Mouse (Mus musculus): ENCODE data around the gene Hddc2. TPM values are rescaled to one million over a fixed set of nuclear protein-coding genes. Genes with fewer than 3 reads are reported as not detected.
"Not testable (repeated sequence)": the region's sequence is repeated elsewhere in the genome, so short reads cannot be mapped to it uniquely, and the experiment has no call there.

Gene Hddc2
- polyA plus RNA-seq, 1 experiment = 12.5 TPM

GRCm38 (mm10) chr10:31346401-31346800 lies 33.2 kb downstream of the Hddc2 start:
- no peaks in the 10 kb centered on the region for H3K27me3 ChIP-seq (ENCODE audit: control insufficient read depth, insufficient read depth, low read length)
- no peaks in the 10 kb centered on the region for H3K4me1 ChIP-seq (replicated peaks; ENCODE audit: control insufficient read depth, insufficient read depth, low read length)
- H3K36me3 ChIP-seq (ENCODE audit: control insufficient read depth, insufficient read depth, low read length) = no peaks in the 10 kb centered on the region
- DNase-seq = no peak
- no peak overlapping the region for H3K4me3 ChIP-seq (ENCODE audit: control insufficient read depth, insufficient read depth, low read length)
- H3K27ac ChIP-seq (ENCODE audit: control insufficient read depth, insufficient read depth, low read length) = no peak overlapping the region
- WGBS = 90% methylated on average over 8 of the region's 8 CpGs
- TF ChIP-seq CTCF (IDR thresholded peaks at IDR 0.05; ENCODE audit: borderline replicate concordance, control insufficient read depth, extremely low read depth, insufficient read depth, low read length, poor library complexity) (no peak), POLR2A (IDR thresholded peaks at IDR 0.05; ENCODE audit: control insufficient read depth, extremely low read depth, insufficient read depth, low read length, poor library complexity) (no peak)

DNA sequence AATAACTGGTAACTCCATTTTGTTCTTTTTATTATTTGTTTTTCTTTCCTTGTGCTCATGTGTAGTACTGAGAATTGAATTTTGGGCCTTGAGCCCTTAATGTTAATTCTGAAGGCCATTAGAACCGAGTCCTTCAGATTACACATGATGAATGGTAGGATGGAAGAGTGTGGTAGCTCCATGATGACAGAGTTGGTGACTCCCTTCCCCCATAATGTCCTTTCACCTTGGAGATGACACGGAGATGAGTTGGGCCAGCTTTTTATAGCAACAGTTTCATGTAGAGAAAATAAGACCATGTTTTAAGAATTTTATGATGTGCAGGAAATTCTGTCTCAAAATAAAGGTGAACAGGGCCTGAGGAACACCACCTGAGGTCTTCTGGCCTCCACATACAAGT lies 37.9 kb downstream of the Hddc2 start:
- Histone ChIP-seq H3K4me3 (ENCODE audit: control insufficient read depth, insufficient read depth, low read length) (no peak overlapping the region), H3K36me3 (ENCODE audit: control insufficient read depth, insufficient read depth, low read length) (no peaks in the 10 kb centered on the region), H3K27ac (ENCODE audit: control insufficient read depth, insufficient read depth, low read length) (no peak overlapping the region), H3K4me1 (replicated peaks; ENCODE audit: control insufficient read depth, insufficient read depth, low read length) (no peaks in the 10 kb centered on the region), H3K27me3 (ENCODE audit: control insufficient read depth, insufficient read depth, low read length) (no peaks in the 10 kb centered on the region)
- no peak for DNase-seq
- TF ChIP-seq POLR2A (IDR thresholded peaks at IDR 0.05; ENCODE audit: control insufficient read depth, extremely low read depth, insufficient read depth, low read length, poor library complexity) (no peak), CTCF (IDR thresholded peaks at IDR 0.05; ENCODE audit: borderline replicate concordance, control insufficient read depth, extremely low read depth, insufficient read depth, low read length, poor library complexity) (no peak)
- 93% methylated on average over 2 of the region's 2 CpGs for WGBS

DNA sequence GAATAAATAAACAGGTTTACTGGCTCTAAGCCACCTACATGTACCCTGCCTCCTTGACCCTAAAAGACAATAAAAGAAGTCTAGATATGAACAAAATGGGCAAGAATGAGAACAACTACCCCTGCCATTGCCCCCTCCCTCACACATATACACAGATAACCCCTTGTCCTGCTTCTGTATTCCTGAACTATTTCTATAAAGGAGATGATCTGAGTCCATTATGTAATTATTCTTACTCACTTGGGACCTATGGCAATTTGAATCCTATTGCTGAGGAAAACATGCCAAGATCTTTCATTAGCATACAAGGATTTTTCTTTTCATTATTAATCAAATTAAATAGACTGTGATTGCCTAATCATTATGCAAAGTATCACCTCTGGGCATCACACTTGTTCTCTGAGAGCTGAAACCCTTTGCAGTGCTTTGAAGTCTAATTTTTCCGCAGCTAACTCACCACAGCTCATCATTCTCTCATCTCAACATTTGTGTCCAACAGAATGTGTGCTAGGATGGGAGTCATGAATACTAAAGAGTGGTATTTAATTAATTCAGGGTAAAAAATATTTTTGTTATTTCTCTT lies 39.8 kb downstream of the Hddc2 start:
- Histone ChIP-seq H3K4me1 (replicated peaks; ENCODE audit: control insufficient read depth, insufficient read depth, low read length) (no peaks in the 10 kb centered on the region), H3K27me3 (ENCODE audit: control insufficient read depth, insufficient read depth, low read length) (no peaks in the 10 kb centered on the region), H3K4me3 (ENCODE audit: control insufficient read depth, insufficient read depth, low read length) (no peak overlapping the region), H3K36me3 (ENCODE audit: control insufficient read depth, insufficient read depth, low read length) (no peaks in the 10 kb centered on the region), H3K27ac (ENCODE audit: control insufficient read depth, insufficient read depth, low read length) (no peak overlapping the region)
- TF ChIP-seq POLR2A (IDR thresholded peaks at IDR 0.05; ENCODE audit: control insufficient read depth, extremely low read depth, insufficient read depth, low read length, poor library complexity) (no peak), CTCF (IDR thresholded peaks at IDR 0.05; ENCODE audit: borderline replicate concordance, control insufficient read depth, extremely low read depth, insufficient read depth, low read length, poor library complexity) (no peak)
- DNase-seq = no peak
- WGBS = 95% methylated on average over 1 of the region's 1 CpGs

- no peaks in the 10 kb centered on the region for H3K4me1 ChIP-seq (replicated peaks; ENCODE audit: control insufficient read depth, insufficient read depth, low read length)
- 89% methylated on average over 2 of the region's 2 CpGs for WGBS
- no peak overlapping the region for H3K4me3 ChIP-seq (ENCODE audit: control insufficient read depth, insufficient read depth, low read length)
- no peak overlapping the region for H3K27ac ChIP-seq (ENCODE audit: control insufficient read depth, insufficient read depth, low read length)
- H3K27me3 ChIP-seq (ENCODE audit: control insufficient read depth, insufficient read depth, low read length) = no peaks in the 10 kb centered on the region
- DNase-seq = no peak
- no peak for TF ChIP-seq POLR2A (IDR thresholded peaks at IDR 0.05; ENCODE audit: control insufficient read depth, extremely low read depth, insufficient read depth, low read length, poor library complexity)
- TF ChIP-seq CTCF (IDR thresholded peaks at IDR 0.05; ENCODE audit: borderline replicate concordance, control insufficient read depth, extremely low read depth, insufficient read depth, low read length, poor library complexity) = no peak
- no peaks in the 10 kb centered on the region for H3K36me3 ChIP-seq (ENCODE audit: control insufficient read depth, insufficient read depth, low read length)
These were observed 41.0 kb downstream of the Hddc2 start for GRCm38 (mm10) chr10:31354141-31354540.

DNA sequence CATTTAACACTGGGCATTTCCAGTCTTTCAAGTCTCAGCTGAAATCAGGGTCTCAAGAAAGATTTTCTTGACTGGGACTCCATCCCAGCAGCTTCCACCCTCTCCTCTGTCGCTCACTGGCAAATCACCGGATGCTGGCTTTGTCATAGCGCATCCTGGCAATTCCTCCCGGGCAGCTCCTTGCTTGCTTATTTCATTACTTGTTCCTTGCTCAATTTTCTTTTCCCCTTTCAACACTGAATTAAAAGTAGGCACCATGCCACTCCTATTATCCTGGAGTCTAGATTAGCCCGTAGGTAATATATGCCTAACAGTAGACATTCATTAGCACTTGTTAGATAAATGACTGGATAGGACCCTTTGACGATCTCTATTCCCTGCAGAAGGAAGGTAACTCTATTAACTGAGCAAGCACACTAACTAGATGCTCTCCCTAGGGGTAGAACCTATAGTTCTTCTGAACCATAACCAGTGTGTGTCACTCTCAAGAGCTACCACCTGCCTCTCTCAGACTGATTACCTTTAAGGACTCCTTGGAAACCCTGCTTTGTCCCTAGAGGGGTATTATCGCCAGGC lies 41.8 kb downstream of the Hddc2 start:
- H3K4me1 ChIP-seq (replicated peaks; ENCODE audit: control insufficient read depth, insufficient read depth, low read length) = no peaks in the 10 kb centered on the region
- 87% methylated on average over 7 of the region's 7 CpGs for WGBS
- H3K36me3 ChIP-seq (ENCODE audit: control insufficient read depth, insufficient read depth, low read length) = no peaks in the 10 kb centered on the region
- no peak for TF ChIP-seq POLR2A (IDR thresholded peaks at IDR 0.05; ENCODE audit: control insufficient read depth, extremely low read depth, insufficient read depth, low read length, poor library complexity)
- no peak for TF ChIP-seq CTCF (IDR thresholded peaks at IDR 0.05; ENCODE audit: borderline replicate concordance, control insufficient read depth, extremely low read depth, insufficient read depth, low read length, poor library complexity)
- H3K4me3 ChIP-seq (ENCODE audit: control insufficient read depth, insufficient read depth, low read length) = no peak overlapping the region
- no peaks in the 10 kb centered on the region for H3K27me3 ChIP-seq (ENCODE audit: control insufficient read depth, insufficient read depth, low read length)
- H3K27ac ChIP-seq (ENCODE audit: control insufficient read depth, insufficient read depth, low read length) = no peak overlapping the region
- no peak for DNase-seq

- DNase-seq = no peak
- TF ChIP-seq CTCF (IDR thresholded peaks at IDR 0.05; ENCODE audit: borderline replicate concordance, control insufficient read depth, extremely low read depth, insufficient read depth, low read length, poor library complexity) (no peak), POLR2A (IDR thresholded peaks at IDR 0.05; ENCODE audit: control insufficient read depth, extremely low read depth, insufficient read depth, low read length, poor library complexity) (no peak)
- Histone ChIP-seq H3K4me1 (replicated peaks; ENCODE audit: control insufficient read depth, insufficient read depth, low read length) (no peaks in the 10 kb centered on the region), H3K36me3 (ENCODE audit: control insufficient read depth, insufficient read depth, low read length) (no peaks in the 10 kb centered on the region), H3K4me3 (ENCODE audit: control insufficient read depth, insufficient read depth, low read length) (no peak overlapping the region), H3K27me3 (ENCODE audit: control insufficient read depth, insufficient read depth, low read length) (no peaks in the 10 kb centered on the region), H3K27ac (ENCODE audit: control insufficient read depth, insufficient read depth, low read length) (no peak overlapping the region)
- WGBS = 84% methylated on average over 4 of the region's 4 CpGs
These were observed 46.6 kb downstream of the Hddc2 start for GRCm38 (mm10) chr10:31359749-31360148.

DNA sequence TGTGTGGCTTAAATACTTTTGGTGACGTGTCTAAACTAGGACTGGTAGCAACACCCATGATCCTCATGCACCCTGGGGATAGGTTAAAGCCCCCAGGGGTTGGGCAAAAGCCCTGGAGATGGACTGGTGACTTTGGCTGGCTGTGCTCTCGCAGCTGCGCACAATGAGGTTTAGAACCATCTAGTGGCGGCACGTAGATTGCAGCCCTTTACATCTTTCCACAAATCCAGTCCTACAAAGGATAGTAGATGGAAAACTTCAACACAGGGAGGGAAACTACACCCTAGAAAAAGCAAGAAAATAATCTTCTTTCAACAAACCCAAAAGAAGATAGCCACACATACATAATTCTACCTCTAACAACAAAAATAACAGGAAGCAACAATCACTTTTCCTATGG lies 57.0 kb downstream of the Hddc2 start:
- not testable (repeated sequence) for DNase-seq; H3K27me3 ChIP-seq (ENCODE audit: control insufficient read depth, insufficient read depth, low read length); H3K4me1 ChIP-seq (replicated peaks; ENCODE audit: control insufficient read depth, insufficient read depth, low read length); H3K36me3 ChIP-seq (ENCODE audit: control insufficient read depth, insufficient read depth, low read length); H3K4me3 ChIP-seq (ENCODE audit: control insufficient read depth, insufficient read depth, low read length); H3K27ac ChIP-seq (ENCODE audit: control insufficient read depth, insufficient read depth, low read length)
- 34% methylated on average over 4 of the region's 5 CpGs for WGBS

Other genes with a start within 250 kb of the Hddc2 start
- gene Tpd52l1, start 132.6 kb downstream of the Hddc2 start, polyA plus RNA-seq (2012; rRNA removed) = 1.1 TPM in 2 replicates